Mouse (Mus musculus) limb, embryonic 14.5 days (tissue): Measurements from ENCODE around the gene Crybg2. TPM values are rescaled to one million over a fixed set of nuclear protein-coding genes. Genes with fewer than 3 reads are reported as not detected.

Experiments used
- ATAC-seq: fragments of 200-750 bp; cut with Nextera tagmentation; 2 replicates; pipeline ENCODE4 v1.8.0; 2017; ENCODE audit warnings: low read depth, moderate number of reproducible peaks, moderate TSS enrichment; ENCODE audit not compliant: low FRiP score
- DNase-seq: peaks from one replicate; pipeline ENCODE4 v3.0.0-alpha.2; 2015; ENCODE audit warnings: low spot score
- H3K27ac ChIP-seq: fragments of 300-500 bp; sonication (generic); replicated peaks from 2 replicates; pipeline ENCODE4 v1.5.1; 2014; ENCODE audit warnings: low read depth, mild to moderate bottlenecking, low read length, moderate library complexity, mixed read lengths
- H3K27me3 ChIP-seq: fragments of 300-500 bp; sonication (generic); 2 replicates; pipeline ENCODE4 v1.6.1; 2014; ENCODE audit warnings: low read length, mixed read lengths; ENCODE audit not compliant: control insufficient read depth, insufficient read depth
- H3K36me3 ChIP-seq: fragments of 300-500 bp; sonication (generic); 2 replicates; pipeline ENCODE4 v1.6.1; 2014; ENCODE audit warnings: mild to moderate bottlenecking, low read length, moderate library complexity, mixed read lengths; ENCODE audit not compliant: control insufficient read depth, insufficient read depth
- H3K4me1 ChIP-seq: fragments of 300-500 bp; sonication (generic); 2 replicates; pipeline ENCODE4 v1.6.1; 2014; ENCODE audit warnings: antibody characterized with exemption, low read length, mixed read lengths; ENCODE audit not compliant: control insufficient read depth, insufficient read depth
- H3K4me2 ChIP-seq: fragments of 300-500 bp; sonication (generic); replicated peaks from 2 replicates; pipeline ENCODE4 v1.6.1; 2014; ENCODE audit warnings: low read depth, mild to moderate bottlenecking, low read length, moderate library complexity; ENCODE audit not compliant: severe bottlenecking
- H3K4me3 ChIP-seq: fragments of 300-500 bp; sonication (generic); replicated peaks from 2 replicates; pipeline ENCODE4 v1.5.1; 2014; ENCODE audit warnings: low read length
- H3K9ac ChIP-seq: fragments of 300-500 bp; sonication (generic); 2 replicates; pipeline ENCODE4 v1.6.1; 2014; ENCODE audit warnings: mild to moderate bottlenecking, low read depth, low read length, moderate library complexity; ENCODE audit not compliant: severe bottlenecking
- H3K9me3 ChIP-seq: fragments of 300-500 bp; sonication (generic); 2 replicates; pipeline ENCODE4 v1.6.1; 2016; ENCODE audit warnings: low read length; ENCODE audit not compliant: control insufficient read depth
- POLR2A ChIP-seq: fragments of 200-500 bp; IDR thresholded peaks from 2 replicates; pipeline ENCODE4 v1.8.0; 2012; ENCODE audit warnings: inconsistent platforms, mild to moderate bottlenecking, moderate library complexity, borderline replicate concordance; ENCODE audit not compliant: insufficient read depth, insufficient read length; ENCODE audit errors: extremely low read depth
- WGBS: fragments of 180-500 bp; shearing (Covaris S2); extraction: QIAGEN DNeasy Blood & Tissue Kit; methylation state at CpG from one replicate; pipeline ENCODE4 v1.1.7; 2014; 5-methylcytosine and 5-hydroxymethylcytosine counted together
- polyA plus RNA-seq, 2 experiments: library from polyadenylated mRNA; depleted of rRNA in 1 of 2; stranded (reverse) in 1 of 2; unstranded in 1 of 2; fragments of >200 nt; fragmentation: Nextera tagmentation in 1 of 2; extraction: Ambion mirVana in 1 of 2; gene quantifications; 2 replicates each; pipeline versions ENCODE4 v1.2.1 to v1.2.3; 2012 to 2014

The Crybg2 gene
- polyA plus RNA-seq, 2 experiments = 11.3 to 12.3 TPM

DNA sequence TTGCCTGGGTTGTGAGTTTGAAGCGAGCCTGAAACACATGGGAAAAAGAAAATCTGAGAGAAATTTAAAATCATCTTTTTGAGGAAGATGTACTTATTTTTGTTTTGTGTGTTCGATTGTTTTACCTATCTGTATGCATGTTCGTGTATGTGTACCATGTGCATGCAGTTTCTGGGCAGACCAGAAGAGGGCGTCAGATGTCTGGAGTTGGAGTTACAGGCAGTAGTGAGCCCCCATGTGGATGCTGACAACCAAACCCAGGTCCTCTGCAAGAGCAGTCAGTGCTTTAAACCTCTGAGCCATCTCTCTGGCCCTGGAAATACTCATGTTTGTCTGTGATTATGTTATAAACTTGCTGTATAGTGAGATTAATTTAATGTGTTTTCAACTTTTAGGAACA lies 24.4 kb downstream of the Crybg2 start:
- WGBS = 81% methylated on average over 4 of the region's 4 CpGs
- no peaks in the 10 kb centered on the region for H3K9me3 ChIP-seq
- H3K27ac ChIP-seq = no peak overlapping the region
- no peak for DNase-seq
- TF ChIP-seq POLR2A = no peak
- ATAC-seq = no peak
- H3K4me1 ChIP-seq = peaks cover 5% of the 10 kb centered on the region; the same call in 1 of the 2 replicates
- H3K36me3 ChIP-seq = no peaks in the 10 kb centered on the region
- 0 out of 2 replicates have a peak, but pooled peaks cover 9% of the 10 kb centered on the region for H3K27me3 ChIP-seq
- H3K4me3 ChIP-seq = no peak overlapping the region
- no peak overlapping the region for H3K9ac ChIP-seq
- H3K4me2 ChIP-seq = no peak overlapping the region

DNA sequence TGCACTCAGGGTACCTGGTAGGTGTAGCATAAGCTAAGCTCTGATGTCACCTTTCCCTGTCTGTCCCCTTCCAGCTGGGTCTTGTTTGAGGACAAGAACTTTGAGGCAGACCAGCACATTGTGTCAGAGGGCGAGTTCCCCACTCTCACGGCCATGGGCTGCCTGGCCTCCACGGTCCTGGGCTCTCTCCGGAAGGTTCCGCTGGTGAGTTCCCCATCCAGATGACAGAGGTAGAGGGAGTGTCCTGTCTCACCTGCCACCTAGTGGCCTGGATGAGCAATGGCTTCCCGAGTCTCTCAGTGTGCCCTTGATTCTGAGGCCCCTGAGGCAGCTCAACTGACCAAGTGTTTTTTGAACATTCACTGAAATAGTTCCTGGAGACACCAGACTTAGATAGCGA lies 26.8 kb downstream of the Crybg2 start:
- Histone ChIP-seq H3K36me3 (no peaks in the 10 kb centered on the region), H3K4me2 (no peak overlapping the region), H3K9ac (no peak overlapping the region), H3K4me3 (no peak overlapping the region), H3K4me1 (no peaks in the 10 kb centered on the region), H3K27me3 (no peaks in the 10 kb centered on the region), H3K27ac (no peak overlapping the region), H3K9me3 (no peaks in the 10 kb centered on the region)
- DNase-seq = peak; percentile 40
- WGBS = 26% methylated on average over 7 of the region's 7 CpGs
- TF ChIP-seq POLR2A = no peak
- peak; percentile 34; the same call in 1 of the 2 replicates for ATAC-seq

DNA sequence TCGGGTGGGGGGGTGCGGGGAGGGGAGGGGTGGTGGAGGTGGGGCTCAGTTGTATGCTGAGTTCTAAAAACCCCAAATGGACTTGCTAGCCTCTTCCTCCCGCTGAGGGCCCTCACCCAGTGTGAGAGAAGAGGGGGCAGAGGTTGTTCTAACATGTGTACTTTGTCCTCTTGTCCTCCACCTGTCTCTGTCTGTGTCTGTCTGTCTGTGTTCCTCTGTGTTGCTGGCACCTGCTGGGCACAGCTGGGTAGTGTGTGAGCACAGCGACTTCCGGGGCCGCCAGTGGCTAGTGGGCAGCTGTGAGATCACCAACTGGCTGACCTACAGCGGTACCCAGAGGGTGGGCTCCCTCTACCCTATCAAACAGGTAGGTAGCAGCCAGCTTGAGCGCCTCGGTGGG lies 28.4 kb downstream of the Crybg2 start:
- no peak overlapping the region for H3K9ac ChIP-seq
- no peak for TF ChIP-seq POLR2A
- 77% methylated on average over 8 of the region's 9 CpGs for WGBS
- H3K36me3 ChIP-seq = no peaks in the 10 kb centered on the region
- no peak overlapping the region for H3K27ac ChIP-seq
- no peak overlapping the region for H3K4me2 ChIP-seq
- no peak for ATAC-seq
- H3K4me3 ChIP-seq = no peak overlapping the region
- H3K9me3 ChIP-seq = no peaks in the 10 kb centered on the region
- no peak for DNase-seq
- no peaks in the 10 kb centered on the region for H3K27me3 ChIP-seq
- H3K4me1 ChIP-seq = no peaks in the 10 kb centered on the region

DNA sequence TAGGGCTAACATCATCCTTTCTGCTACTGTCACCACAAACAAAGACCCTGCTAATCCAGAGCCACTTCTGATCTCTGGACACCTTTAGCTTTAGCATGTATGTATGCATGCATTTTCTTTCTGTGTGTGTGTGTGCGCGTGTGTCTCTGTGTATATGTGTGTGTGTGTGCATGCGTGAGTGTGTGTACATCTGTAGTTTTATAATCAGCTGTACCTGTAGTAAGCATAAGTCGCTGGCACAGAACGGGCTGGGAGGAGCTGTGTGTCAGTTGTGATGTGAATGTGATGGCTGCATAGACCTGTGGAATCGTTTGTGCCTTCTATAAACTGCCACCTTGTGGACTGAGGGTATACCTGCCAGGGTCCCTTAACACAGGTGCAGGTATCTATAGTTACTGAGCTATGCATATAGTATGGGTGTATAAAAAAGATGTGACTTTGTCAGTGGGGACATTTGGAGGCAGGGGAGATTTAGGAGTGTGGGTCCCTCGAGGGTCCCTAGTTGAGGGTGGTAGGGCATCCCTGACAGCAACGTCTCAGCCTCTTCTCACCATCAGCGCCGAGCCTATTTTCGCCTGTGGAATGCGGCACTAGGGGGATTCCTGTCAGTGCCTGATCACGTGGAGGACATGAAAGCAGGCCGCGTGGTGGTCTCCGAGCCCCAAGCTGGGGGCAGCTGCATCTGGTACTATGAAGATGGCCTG lies 30.1 kb downstream of the Crybg2 start:
- Histone ChIP-seq H3K9ac (no peak overlapping the region), H3K9me3 (no peaks in the 10 kb centered on the region), H3K36me3 (no peaks in the 10 kb centered on the region), H3K27me3 (no peaks in the 10 kb centered on the region), H3K27ac (no peak overlapping the region), H3K4me3 (no peak overlapping the region), H3K4me1 (no peaks in the 10 kb centered on the region), H3K4me2 (no peak overlapping the region)
- DNase-seq = no peak
- no peak for TF ChIP-seq POLR2A
- WGBS = 85% methylated on average over 16 of the region's 16 CpGs
- no peak for ATAC-seq

DNA sequence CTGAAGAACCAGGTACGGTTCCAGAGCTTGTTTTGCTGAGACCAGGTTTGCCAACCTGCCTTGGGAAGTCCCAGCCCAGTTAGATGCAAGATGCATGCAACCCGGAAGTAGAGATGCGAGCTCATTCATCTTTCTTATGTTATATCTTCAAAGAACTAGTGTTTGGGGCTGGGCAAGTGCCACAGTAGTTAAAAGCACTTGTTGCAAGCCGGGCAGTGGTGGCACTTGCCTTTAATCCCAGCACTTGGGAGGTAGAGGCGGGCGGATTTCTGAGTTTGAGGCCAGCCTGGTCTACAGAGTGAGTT lies 30.6 kb downstream of the Crybg2 start:
- Histone ChIP-seq H3K4me1 (no peaks in the 10 kb centered on the region), H3K27me3 (no peaks in the 10 kb centered on the region), H3K4me2 (no peak overlapping the region), H3K36me3 (no peaks in the 10 kb centered on the region), H3K4me3 (no peak overlapping the region), H3K9me3 (no peaks in the 10 kb centered on the region), H3K9ac (no peak overlapping the region), H3K27ac (no peak overlapping the region)
- DNase-seq = no peak
- ATAC-seq = no peak
- TF ChIP-seq POLR2A = no peak
- 68% methylated on average over 6 of the region's 6 CpGs for WGBS
